Mouse (Mus musculus) G1E (cell line): ENCODE measurements at regions not wholly inside any gene's neighbourhood (a gene's known extent, or its start where the extent isn't known, plus 50 kb on each side); places are given as distances from the start of the nearest gene placed in this dataset.
"Not testable (repeated sequence)": the region's sequence is repeated elsewhere in the genome, so short reads cannot be mapped to it uniquely, and the experiment has no call there.

Source experiments
- ATAC-seq: 2 replicates; pipeline ENCODE4 v1.8.0; 2016; ENCODE audit warnings: mild to moderate bottlenecking; ENCODE audit not compliant: insufficient number of reproducible peaks, poor library complexity, low FRiP score, severe bottlenecking; ENCODE audit errors: extremely low read depth
- DNase-seq: peaks from one replicate; pipeline ENCODE4 v3.0.0; 2012; ENCODE audit warnings: low spot score
- H3K27me3 ChIP-seq: 2 replicates; pipeline ENCODE4 v1.6.1; 2012; ENCODE audit warnings: mild to moderate bottlenecking, low read length, inconsistent platforms; ENCODE audit not compliant: insufficient read depth
- H3K36me3 ChIP-seq: replicated peaks from 2 replicates; pipeline ENCODE3; 2012; ENCODE audit warnings: mild to moderate bottlenecking, inconsistent platforms
- H3K4me1 ChIP-seq: 2 replicates; pipeline ENCODE4 v1.6.1; 2012; ENCODE audit warnings: low read depth, low read length, inconsistent platforms, mixed read lengths; ENCODE audit not compliant: insufficient read depth
- H3K4me3 ChIP-seq: 2 replicates; pipeline ENCODE4 v1.5.1; 2012; ENCODE audit warnings: low read depth, mild to moderate bottlenecking, inconsistent platforms, low read length, moderate library complexity, mixed read lengths
- H3K9me3 ChIP-seq: replicated peaks from 2 replicates; pipeline ENCODE4 v1.6.1; 2012; ENCODE audit warnings: inconsistent platforms
- CTCF ChIP-seq: IDR thresholded peaks from 2 replicates; pipeline ENCODE4 v1.5.1; 2012; ENCODE audit warnings: low read depth, low read length, inconsistent platforms, mixed read lengths

- not testable (repeated sequence) for H3K4me3 ChIP-seq, DNase-seq, H3K4me1 ChIP-seq, ATAC-seq, H3K36me3 ChIP-seq, H3K9me3 ChIP-seq, H3K27me3 ChIP-seq
Observed at GRCm38 (mm10) chr14:53072502-53072901, 577.0 kb upstream of the Olfr1507 start.

- H3K27me3 ChIP-seq, DNase-seq, H3K4me3 ChIP-seq, ATAC-seq, H3K4me1 ChIP-seq, H3K9me3 ChIP-seq, H3K36me3 ChIP-seq: not testable (repeated sequence)
Observed at GRCm38 (mm10) chr14:53054439-53054838, 558.9 kb upstream of the Olfr1507 start.

GRCm38 (mm10) chr14:53053465-53054123 is 558.0 kb upstream of the Olfr1507 start:
- not testable (repeated sequence) for DNase-seq, H3K27me3 ChIP-seq, H3K36me3 ChIP-seq, H3K9me3 ChIP-seq, ATAC-seq, H3K4me1 ChIP-seq, H3K4me3 ChIP-seq

- H3K4me3 ChIP-seq, H3K36me3 ChIP-seq, ATAC-seq, H3K4me1 ChIP-seq, DNase-seq, H3K27me3 ChIP-seq, H3K9me3 ChIP-seq: not testable (repeated sequence)
Observed at GRCm38 (mm10) chr14:53047683-53048082, 552.1 kb upstream of the Olfr1507 start.

- H3K9me3 ChIP-seq, H3K27me3 ChIP-seq, H3K4me1 ChIP-seq, ATAC-seq, H3K4me3 ChIP-seq, DNase-seq, H3K36me3 ChIP-seq: not testable (repeated sequence)
Observed at GRCm38 (mm10) chr14:53046975-53047374, 551.4 kb upstream of the Olfr1507 start.

GRCm38 (mm10) chr14:53045331-53045730 is 549.8 kb upstream of the Olfr1507 start:
- not testable (repeated sequence) for H3K36me3 ChIP-seq, H3K9me3 ChIP-seq, H3K27me3 ChIP-seq, H3K4me1 ChIP-seq, DNase-seq, ATAC-seq, H3K4me3 ChIP-seq
- TF ChIP-seq CTCF: 0 out of 2 replicates have a peak, but pooled peaks have one; percentile 41

GRCm38 (mm10) chr14:53044101-53044500 is 548.6 kb upstream of the Olfr1507 start:
- H3K9me3 ChIP-seq, H3K27me3 ChIP-seq, H3K4me1 ChIP-seq, DNase-seq, H3K36me3 ChIP-seq, ATAC-seq, H3K4me3 ChIP-seq: not testable (repeated sequence)

- H3K27me3 ChIP-seq, ATAC-seq, H3K4me1 ChIP-seq, H3K36me3 ChIP-seq, H3K4me3 ChIP-seq, DNase-seq, H3K9me3 ChIP-seq: not testable (repeated sequence)
Observed at GRCm38 (mm10) chr14:53042016-53042415, 546.5 kb upstream of the Olfr1507 start.

GRCm38 (mm10) chr14:53039475-53039874 is 543.9 kb upstream of the Olfr1507 start:
- DNase-seq, H3K9me3 ChIP-seq, H3K36me3 ChIP-seq, H3K27me3 ChIP-seq, ATAC-seq, H3K4me3 ChIP-seq, H3K4me1 ChIP-seq: not testable (repeated sequence)

- DNase-seq, ATAC-seq: not testable (repeated sequence)
Observed at GRCm38 (mm10) chr14:53034940-53035339, 539.4 kb upstream of the Olfr1507 start.

GRCm38 (mm10) chr14:53033221-53033620 is 537.7 kb upstream of the Olfr1507 start:
- not testable (repeated sequence) for H3K4me3 ChIP-seq, H3K27me3 ChIP-seq, H3K36me3 ChIP-seq, H3K9me3 ChIP-seq, ATAC-seq, DNase-seq, H3K4me1 ChIP-seq

More at GRCm38 (mm10) chr14:53034940-53035339, 539.4 kb upstream of the Olfr1507 start:
- H3K27me3 ChIP-seq, H3K4me1 ChIP-seq, H3K4me3 ChIP-seq, H3K36me3 ChIP-seq, H3K9me3 ChIP-seq: not testable (repeated sequence)

GRCm38 (mm10) chr14:53032498-53032897 is 536.9 kb upstream of the Olfr1507 start:
- not testable (repeated sequence) for H3K4me3 ChIP-seq, DNase-seq, H3K9me3 ChIP-seq, ATAC-seq, H3K4me1 ChIP-seq, H3K36me3 ChIP-seq, H3K27me3 ChIP-seq
